Mouse (Mus musculus) small intestine, adult 2 months (tissue): ENCODE results near the gene Hsd3b7.

Experiments used
- CTCF ChIP-seq: fragments of 200-500 bp; IDR thresholded peaks from 2 replicates; pipeline ENCODE4 v1.5.1; 2012; ENCODE audit warnings: low read depth, mild to moderate bottlenecking, control low read depth, inconsistent platforms, low read length, moderate library complexity, mixed read lengths; ENCODE audit not compliant: insufficient replicate concordance, insufficient read length; ENCODE audit errors: extremely low read depth
- POLR2A ChIP-seq: fragments of 200-500 bp; IDR thresholded peaks from 2 replicates; pipeline ENCODE4 v1.6.1; 2012; ENCODE audit warnings: low read depth, mild to moderate bottlenecking, control low read depth, inconsistent platforms, low read length, moderate library complexity

GRCm38 (mm10) chr7:127778350-127778749 is 22.1 kb upstream of the Hsd3b7 start:
- no peak for TF ChIP-seq CTCF
- no peak for TF ChIP-seq POLR2A
